Mouse (Mus musculus) ES-Bruce4 (cell line): ENCODE data around the gene Spert.

Source experiments
- CTCF ChIP-seq: IDR thresholded peaks from one replicate; pipeline ENCODE4 v1.8.1; 2011; ENCODE audit warnings: low read depth, low read length
- EP300 ChIP-seq: IDR thresholded peaks from 2 replicates; pipeline ENCODE4 v1.6.1; 2011; ENCODE audit warnings: low read depth, low read length; ENCODE audit not compliant: insufficient read depth

- TF ChIP-seq CTCF (no peak), EP300 (no peak)
Observed at GRCm38 (mm10) chr14:75561577-75562331, 31.2 kb downstream of the Spert start.
